Mouse (Mus musculus): ENCODE results near the gene Krtap19-3. TPM values are rescaled to one million over a fixed set of nuclear protein-coding genes. Genes with fewer than 3 reads are reported as not detected.

Gene Krtap19-3
- not detected for total RNA-seq (2022)

- no peak for DNase-seq (ENCODE audit: low spot score in 2 of 2)
These were observed at the start of gene Krtap19-3 for GRCm38 (mm10) chr16:88877938-88878337. Krtap19-3 (minus strand) TSS chr16:88878038.

DNA sequence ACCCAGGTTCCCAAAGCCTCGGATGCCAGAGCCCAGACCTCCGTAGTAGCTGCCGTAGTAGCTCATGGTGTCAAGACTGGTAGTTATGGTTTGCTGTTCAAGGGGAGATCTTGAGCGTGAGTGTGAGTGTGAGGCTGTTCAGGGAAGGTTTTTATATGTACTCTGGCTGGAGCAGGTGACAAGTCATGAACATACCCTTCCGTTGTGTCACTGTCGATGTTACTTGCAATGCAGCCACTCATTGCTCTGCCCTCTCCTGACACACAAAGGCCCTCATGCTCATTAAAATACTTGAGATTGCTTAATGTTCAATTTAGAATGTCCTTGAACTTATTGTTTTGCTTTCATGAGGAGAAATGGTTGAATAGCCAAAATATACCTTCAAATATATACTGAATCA is 18.5 kb upstream of the Krtap19-3 start, which contains the start of gene Krtap19-5:
Gene Krtap19-5 (minus strand): TSS at position 101 of the 400 bp plus-strand sequence.
- DNase-seq (ENCODE audit: low spot score in 2 of 2), result no peak

DNA sequence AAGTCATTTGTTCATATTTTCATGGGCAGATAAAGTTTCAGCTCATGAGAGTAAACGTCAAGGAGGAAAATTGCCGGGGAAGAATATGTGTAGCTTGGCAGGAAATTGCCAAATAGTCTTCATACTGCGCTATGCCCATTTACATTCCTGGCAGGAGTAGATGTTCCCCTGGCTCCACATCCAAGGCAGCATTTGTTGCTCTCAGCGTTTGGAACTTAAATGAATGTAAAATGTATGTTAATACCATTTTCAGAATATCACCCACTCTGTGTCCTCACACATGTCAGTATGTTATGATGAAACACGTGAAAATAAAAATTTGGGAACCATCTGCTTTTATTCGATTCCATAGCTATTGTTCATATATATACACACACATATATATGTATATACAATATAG is 9.0 kb upstream of the Krtap19-3 start:
- DNase-seq (ENCODE audit: low spot score in 2 of 2), result no peak

GRCm38 (mm10) chr16:88884989-88885388 is 7.2 kb upstream of the Krtap19-3 start, which contains the start of gene Krtap19-4:
Krtap19-4 (minus strand) TSS chr16:88885089.
- DNase-seq (ENCODE audit: low spot score in 2 of 2), result no peak

DNA sequence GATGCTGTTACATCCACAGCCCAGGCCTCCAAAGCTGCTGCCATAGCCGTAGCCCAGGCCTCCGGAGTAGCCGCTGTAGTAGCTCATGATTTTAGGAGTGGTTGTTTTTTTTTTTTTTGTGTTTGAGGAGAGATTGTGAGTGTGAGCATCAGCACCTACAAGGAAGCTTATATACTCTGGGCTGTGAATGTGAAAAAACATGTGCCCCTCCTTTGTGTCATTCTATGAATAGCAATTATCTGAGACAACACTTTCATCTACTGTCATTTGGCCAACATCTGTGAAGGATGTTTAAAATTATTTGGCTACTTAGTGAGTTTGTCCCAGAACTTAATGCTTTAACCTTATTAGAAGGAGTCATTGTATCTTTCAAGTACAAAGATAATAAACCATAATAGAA is 3.7 kb downstream of the Krtap19-3 start, which contains the start of gene Krtap19-2:
Gene Krtap19-2 (minus strand): TSS at position 101 of the 400 bp plus-strand sequence.
- DNase-seq (ENCODE audit: low spot score in 2 of 2), result no peak

- no peak for DNase-seq (ENCODE audit: low spot score in 2 of 2)
These were observed 8.5 kb downstream of the Krtap19-3 start, which contains the start of gene Krtap19-1 for GRCm38 (mm10) chr16:88869311-88869710. Krtap19-1 (minus strand) TSS chr16:88869411.

DNA sequence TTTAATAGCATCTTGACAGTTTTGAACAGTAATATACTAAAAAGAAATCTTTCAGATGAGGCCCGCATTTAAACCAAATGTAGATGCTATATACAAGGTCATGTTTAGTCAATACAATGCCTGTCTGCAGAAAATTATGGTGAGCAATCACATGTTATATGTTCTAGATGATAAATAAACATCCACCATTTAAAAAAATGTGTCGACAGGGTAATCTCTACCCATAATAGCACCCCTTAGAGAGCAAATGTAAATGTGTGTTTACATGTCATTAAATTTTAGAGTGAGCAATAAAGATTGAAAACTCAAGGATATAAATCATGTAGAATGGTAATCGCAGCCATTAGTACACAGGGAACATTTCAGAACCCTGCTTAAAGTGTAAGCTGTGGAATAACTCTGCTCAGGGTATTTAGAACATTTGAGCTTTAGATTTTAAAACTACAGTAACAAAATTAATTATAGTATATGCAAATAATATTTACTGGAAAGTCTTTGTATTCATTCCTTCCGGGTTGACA is 12.9 kb downstream of the Krtap19-3 start:
- DNase-seq (ENCODE audit: low spot score in 2 of 2), result no peak

DNA sequence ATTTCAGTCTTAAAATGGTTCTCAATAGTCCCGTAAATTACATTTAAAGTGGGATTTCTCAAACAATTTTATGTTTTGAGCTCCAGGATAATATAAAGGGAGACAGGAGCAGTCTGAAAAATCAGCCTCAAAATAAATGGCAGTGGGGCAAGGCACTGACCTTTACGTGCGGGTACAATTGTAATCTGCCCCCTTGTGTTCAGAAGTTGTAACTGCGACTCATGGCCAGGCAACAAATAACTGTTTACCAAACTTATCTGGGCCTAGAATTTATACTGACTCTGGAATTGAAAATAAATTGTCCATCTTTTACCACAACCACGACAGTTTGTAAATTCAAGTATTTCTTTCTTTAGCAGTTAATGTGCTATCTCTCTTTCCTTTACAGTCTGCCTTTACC is 26.4 kb downstream of the Krtap19-3 start:
- no peak for DNase-seq (ENCODE audit: low spot score in 2 of 2)

DNA sequence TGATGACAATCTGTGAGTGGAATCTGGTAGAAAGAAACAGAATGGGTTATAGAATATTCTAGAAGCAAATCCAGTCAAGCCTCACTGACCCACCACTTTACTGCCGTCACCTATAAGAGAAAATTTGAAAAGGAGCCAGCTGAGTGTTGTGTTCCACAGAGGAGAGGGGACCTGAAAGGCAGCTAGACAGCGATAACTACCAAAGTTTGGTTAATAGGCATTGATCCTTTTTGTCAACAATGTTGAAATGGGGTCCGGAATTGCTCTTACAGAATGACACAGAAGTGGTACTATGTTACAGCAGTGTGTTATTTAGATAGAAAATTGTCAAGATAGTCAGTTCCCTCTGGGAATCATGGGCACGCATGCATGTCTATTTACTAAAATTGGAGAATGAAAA is 29.3 kb downstream of the Krtap19-3 start:
- DNase-seq (ENCODE audit: low spot score in 2 of 2), result no peak

DNA sequence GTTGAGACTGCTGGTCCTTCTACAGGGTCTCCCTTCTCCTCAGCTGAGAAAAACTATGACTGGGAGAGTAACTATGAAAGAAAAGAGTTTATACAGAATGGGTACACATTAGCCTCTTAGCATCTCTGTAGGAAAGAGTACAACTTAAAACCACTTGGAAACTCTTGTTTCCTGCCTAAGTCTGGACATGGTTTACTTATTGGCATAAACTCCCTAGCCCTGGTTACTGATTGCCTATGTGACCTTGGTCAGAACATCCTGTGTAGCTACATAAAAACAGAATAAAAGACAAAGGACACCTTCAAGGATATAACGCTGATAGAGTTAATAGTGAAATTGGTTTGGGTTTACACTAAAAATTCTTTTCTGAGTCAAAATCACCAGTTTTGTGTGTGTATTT is 30.5 kb downstream of the Krtap19-3 start:
- DNase-seq (ENCODE audit: low spot score in 2 of 2), result no peak

Other genes with a start within 250 kb of the Krtap19-3 start
- gene Krtap26-1, start 230.2 kb downstream of the Krtap19-3 start, total RNA-seq (2022), result not detected
- not detected for gene Krtap27-1, start 206.4 kb downstream of the Krtap19-3 start, total RNA-seq (2022)
- gene 2310061N02Rik, start 170.1 kb downstream of the Krtap19-3 start, total RNA-seq (2022), result not detected
- not detected for gene Krtap13-1, start 149.2 kb downstream of the Krtap19-3 start, total RNA-seq (2022)
- not detected for gene Krtap13, start 126.4 kb downstream of the Krtap19-3 start, total RNA-seq (2022)
- gene 2310034C09Rik, start 119.2 kb downstream of the Krtap19-3 start, total RNA-seq (2022), result not detected
- not detected for gene 2310057N15Rik, start 103.8 kb downstream of the Krtap19-3 start, total RNA-seq (2022)
- gene Gm5965, start 100.1 kb downstream of the Krtap19-3 start, total RNA-seq (2022), result not detected
- not detected for gene Gm20741, start 65.8 kb downstream of the Krtap19-3 start, total RNA-seq (2022)
- not detected for gene Krtap15, start 57.8 kb downstream of the Krtap19-3 start, total RNA-seq (2022)
- gene Krtap14, start 51.9 kb downstream of the Krtap19-3 start, total RNA-seq (2022), result not detected
- gene Krtap19-1, start 8.6 kb downstream of the Krtap19-3 start, total RNA-seq (2022), result not detected
- gene Krtap19-2, start 3.8 kb downstream of the Krtap19-3 start, total RNA-seq (2022), result not detected
- not detected for gene Krtap19-4, start 7.1 kb upstream of the Krtap19-3 start, total RNA-seq (2022)
- gene Krtap19-5, start 18.4 kb upstream of the Krtap19-3 start, total RNA-seq (2022), result not detected
- gene Krtap19-9b, start 54.2 kb upstream of the Krtap19-3 start, total RNA-seq (2022), result not detected
- gene Krtap16-3, start 84.8 kb upstream of the Krtap19-3 start, total RNA-seq (2022), result not detected
- gene Krtap22-2, start 132.7 kb upstream of the Krtap19-3 start, total RNA-seq (2022), result not detected
- gene Gm10229, start 137.2 kb upstream of the Krtap19-3 start, total RNA-seq (2022), result not detected
- not detected for gene Krtap6-1, start 153.7 kb upstream of the Krtap19-3 start, total RNA-seq (2022)
- gene Gm10228, start 163.4 kb upstream of the Krtap19-3 start, total RNA-seq (2022), result not detected
- not detected for gene Krtap6-5, start 169.8 kb upstream of the Krtap19-3 start, total RNA-seq (2022)
- not detected for gene 1110025L11Rik, start 186.0 kb upstream of the Krtap19-3 start, total RNA-seq (2022)
- gene Krtap6-3, start 206.0 kb upstream of the Krtap19-3 start, total RNA-seq (2022), result not detected